Mouse (Mus musculus) embryonic fibroblast, embryonic 13.5 days (primary cell): ENCODE measurements around the gene Stx19.

Experiments used
- CTCF ChIP-seq: IDR thresholded peaks from 2 replicates; pipeline ENCODE4 v1.5.1; 2011; ENCODE audit warnings: mild to moderate bottlenecking, control low read depth, low read length, moderate library complexity, borderline replicate concordance; ENCODE audit not compliant: insufficient read depth
- POLR2A ChIP-seq: IDR thresholded peaks from 2 replicates; pipeline ENCODE4 v1.6.1; 2011; ENCODE audit warnings: low read depth, mild to moderate bottlenecking, control low read depth, low read length, moderate library complexity

DNA sequence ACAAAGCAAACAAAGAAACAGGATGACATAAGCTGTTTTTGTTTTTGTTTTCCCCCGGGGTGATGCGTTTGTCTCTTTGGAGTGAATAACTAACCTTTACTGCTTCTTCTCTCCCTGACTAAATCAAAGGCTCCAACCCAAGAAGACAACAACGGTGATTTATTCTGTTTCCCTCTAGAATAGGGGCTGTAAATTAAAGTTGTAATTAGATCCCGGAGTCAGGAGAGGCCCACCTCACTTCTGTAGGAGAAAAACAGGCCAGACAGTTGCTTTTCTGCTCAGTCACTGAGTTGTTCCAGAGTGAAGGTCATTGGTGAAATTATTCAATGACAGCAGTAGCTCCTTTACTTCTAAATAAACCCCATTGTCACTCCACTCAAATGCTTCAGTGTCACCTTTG lies 58.7 kb downstream of the Stx19 start:
- TF ChIP-seq CTCF: no peak
- no peak for TF ChIP-seq POLR2A
